Mouse (Mus musculus): ENCODE data around the gene Lrwd1.
A peak's percentile ranks its signal among the peaks of the same experiment; 100 is the strongest.
"Not testable (repeated sequence)": the region's sequence is repeated elsewhere in the genome, so short reads cannot be mapped to it uniquely, and the experiment has no call there.

The Lrwd1 gene

DNA sequence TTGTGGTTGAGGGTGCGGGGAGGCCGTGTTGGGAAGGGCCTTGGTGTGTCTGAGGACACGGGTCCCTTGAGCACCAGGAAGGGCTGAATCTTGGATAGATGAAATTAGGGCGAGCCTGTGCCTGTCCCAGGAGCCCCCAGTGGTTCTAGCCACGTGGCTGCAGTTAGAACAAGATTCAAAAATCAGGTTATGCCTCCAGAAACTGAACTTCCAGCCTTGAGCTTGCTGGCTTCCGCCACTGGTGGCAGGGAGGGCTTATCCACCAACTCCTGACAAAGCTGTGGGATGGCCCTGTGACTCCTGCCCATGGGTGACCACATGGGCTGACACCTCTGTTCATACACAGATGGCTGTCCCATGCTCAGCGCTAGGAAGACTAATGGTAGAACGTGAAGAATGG is 11.8 kb upstream of the Lrwd1 start:
- no peak for DNase-seq (ENCODE audit: low spot score in 2 of 2)

DNA sequence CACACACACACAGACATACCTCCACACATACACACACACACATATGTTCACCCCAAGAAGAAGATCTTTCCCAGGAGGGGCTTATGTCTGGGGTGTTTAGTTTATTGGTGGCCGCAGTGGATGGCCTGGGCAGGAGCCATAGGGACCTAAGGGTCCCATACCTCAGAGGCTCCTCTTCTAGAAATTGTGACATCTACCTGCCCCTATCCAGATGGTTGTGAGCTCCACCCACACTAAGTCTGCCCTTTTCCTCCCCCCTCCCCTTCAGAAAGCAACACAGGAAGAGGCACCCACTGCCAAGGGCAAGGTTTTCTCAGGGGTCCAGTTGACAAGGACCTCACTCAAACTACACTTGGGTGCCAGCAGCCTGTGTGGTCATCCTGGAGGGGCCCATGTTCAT is 11.1 kb upstream of the Lrwd1 start:
- peak; percentile 56 to 68 for DNase-seq (ENCODE audit: low spot score in 2 of 2)

DNA sequence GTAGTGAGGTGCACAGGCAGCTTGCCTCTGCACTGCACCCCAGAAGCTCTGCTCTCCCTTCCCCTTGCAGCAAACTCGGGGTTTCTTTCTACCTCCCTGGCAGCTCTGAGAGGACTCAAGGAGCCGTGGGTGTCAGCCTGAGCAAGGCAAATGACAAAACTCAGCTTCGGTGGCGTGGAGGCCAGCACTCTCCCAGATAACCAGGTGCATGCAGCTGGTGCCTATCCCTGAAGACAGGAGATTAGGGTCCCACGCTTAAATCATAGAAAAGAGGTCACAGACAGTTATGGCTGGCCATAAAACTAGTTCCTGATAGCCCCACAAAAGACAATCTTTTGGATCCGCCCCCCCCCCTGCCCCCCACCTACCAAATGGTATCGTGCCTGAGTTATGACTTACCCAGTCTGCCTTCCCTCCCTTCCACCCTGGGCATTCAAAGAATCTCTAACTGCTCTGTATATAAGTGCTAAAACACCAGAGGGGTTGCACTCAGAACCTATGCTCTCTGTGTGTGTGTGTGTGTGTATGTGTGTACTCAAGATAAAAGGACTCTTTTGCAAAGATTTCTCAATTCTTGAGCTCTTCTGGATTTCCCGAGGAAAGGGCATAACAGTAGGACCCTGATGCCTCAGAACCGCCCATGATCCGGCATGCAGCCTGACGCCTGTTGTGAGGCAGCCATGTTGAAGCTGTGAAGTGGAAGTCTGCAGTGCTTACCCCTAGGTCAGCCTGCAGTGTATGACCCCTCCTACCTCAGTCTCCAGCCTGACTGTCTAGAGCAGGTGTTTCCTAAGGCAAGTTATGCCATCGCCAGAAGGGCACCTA is 8.9 kb upstream of the Lrwd1 start:
- no peak for DNase-seq (ENCODE audit: low spot score in 2 of 2)

DNA sequence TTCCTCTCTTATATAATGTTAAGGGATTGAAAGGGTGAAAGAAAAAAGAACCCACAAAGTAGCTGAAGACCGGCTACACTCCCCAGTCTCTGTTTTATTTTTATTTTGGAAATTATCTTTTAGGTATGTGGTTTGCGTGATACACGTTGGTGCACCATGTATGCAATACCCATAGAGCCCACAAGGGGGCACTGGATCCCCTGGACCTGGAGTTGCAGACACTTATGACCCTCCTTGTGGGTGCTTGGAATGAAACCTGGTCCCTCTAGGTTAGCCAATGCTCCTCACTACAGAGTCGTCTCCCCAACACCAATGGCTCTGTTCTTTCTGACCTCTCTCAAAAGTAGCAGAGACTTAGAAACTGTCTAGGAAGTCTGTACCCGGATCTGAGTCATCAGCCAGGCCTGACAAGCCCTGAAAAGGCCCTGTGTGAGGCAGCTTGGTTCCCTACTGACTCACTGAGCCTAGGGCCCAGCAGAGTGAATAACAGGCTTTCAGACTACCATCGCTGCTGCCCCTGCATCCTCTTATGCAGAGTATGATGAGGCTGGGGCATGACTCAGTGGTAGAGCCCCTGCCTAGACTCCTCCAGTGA is 7.4 kb upstream of the Lrwd1 start:
- DNase-seq (ENCODE audit: low spot score in 2 of 2), result peak in 1 of 2 experiments; percentile 42

DNA sequence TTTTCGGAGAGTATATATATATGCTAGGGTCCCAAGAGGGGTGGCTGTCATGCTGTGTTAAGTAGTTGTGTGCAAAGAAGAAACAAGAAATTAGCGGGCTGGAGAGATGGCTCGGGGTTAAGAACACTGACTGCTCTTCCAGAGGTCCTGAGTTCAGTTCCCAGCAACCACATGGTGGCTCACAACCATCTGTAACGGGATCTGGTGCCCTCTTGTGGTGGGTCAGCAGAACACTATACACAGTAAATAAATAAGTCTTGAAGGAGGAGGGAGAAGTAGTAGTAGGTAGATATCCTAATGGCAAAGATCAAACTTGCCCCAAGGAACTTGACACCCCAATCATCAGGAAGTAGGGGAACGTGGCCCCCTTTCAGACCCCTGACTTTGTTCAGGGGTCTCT is 6.9 kb upstream of the Lrwd1 start:
- peak in 1 of 2 experiments; percentile 33 for DNase-seq (ENCODE audit: low spot score in 2 of 2)

DNA sequence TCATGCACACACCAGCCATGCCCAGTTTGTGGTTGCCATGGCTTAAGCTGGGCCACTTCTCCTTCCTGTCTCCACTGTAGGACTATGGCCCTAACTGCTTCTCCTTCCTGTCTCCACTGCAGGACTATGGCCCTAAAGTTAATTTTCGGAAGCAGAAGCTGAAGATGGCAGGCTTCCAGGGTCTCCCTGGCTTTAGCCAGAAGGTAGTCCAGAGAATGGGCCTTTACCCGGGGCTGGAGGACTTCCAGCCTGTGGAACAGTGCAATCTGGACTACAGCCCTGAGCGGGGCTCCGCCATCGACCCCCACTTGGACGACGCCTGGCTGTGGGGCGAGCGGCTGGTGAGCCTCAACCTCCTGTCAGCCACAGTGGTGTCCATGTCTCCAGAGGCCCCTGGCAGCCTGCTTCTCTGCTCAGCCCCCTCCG is 4.2 kb upstream of the Lrwd1 start:
- DNase-seq (ENCODE audit: low spot score in 2 of 2), result no peak

DNA sequence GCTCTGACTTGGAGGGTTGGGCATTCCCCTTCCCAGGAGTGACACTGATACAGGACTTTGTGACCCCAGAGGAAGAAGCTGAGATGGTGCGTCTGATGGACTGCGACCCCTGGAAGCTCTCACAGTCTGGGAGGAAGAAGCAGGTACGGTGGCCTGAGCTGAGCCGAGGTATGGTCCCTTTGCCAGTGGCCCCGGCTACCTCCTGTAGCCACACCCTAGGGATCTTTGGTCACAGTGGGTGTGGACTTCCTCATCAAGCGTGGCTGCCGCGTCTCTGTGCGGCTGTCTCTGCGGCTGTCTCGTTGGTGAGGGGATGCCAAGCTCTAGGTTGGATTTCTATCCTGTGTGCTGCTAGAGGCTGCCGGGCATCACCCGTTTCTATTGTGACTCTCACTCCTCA is 3.5 kb upstream of the Lrwd1 start:
- no peak for DNase-seq (ENCODE audit: low spot score in 2 of 2)

DNA sequence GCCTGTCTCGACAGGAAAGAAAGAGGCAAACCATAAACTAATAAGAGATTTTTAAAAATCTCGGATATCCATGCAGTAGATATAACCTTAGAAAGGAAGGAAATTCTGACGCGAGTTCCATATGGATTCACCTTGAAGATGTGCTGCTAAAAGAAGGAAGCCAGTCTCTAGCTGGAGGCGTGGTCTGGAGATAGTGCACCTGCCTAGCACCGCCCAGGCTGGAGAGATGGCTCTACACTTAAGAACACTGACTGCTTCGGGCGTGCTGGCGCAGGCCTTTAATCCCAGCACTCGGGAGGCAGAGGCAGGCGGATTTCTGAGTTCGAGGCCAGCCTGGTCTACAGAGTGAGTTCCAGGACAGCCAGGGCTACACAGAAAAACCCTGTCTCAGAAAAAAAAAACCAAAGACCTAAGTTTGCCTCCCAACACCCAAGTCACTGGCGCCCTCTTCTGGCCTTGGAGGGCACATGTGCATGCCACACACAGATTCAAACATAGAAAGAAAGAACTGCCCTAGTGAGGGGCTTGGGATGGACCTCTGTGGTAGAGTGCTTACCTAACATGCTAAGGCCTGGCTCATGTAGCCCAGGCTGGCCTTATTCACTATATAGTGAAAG is 1.9 kb upstream of the Lrwd1 start:
- peak; percentile 58 to 77 for DNase-seq (ENCODE audit: low spot score in 2 of 2)

DNA sequence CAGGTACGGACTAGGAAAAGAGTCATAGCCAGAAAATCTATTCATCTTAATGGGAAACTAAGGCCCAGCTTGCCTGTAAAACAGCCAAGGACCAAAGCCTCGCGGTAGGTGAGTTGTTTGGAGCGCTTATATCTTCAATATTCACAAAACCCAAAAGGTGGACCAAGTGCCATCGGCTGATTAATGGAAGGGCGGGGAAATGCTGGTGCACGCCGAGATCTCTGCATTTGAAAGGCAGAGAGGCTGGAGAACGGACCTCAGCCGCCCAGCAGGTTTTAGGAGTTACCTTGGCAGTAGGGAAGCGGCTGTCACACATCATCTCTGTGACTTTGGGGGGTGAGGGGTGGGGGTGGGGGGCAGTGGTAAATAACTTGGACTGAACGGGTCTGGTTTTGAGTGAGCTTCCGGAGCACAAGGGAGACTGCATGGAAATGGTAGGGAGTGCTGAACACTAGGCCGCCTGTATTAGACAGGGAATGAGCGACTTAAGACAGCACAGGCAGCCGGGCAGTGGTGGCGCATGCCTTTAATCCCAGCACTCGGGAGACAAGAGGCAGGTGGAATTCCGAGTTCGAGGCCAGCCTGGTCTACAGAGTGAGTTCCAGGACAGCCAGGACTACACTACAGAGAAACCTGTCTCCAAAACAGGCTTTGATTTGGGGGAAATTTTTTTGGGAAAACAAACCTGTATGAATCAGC is 567 bp upstream of the Lrwd1 start:
- no peak for DNase-seq (ENCODE audit: low spot score in 2 of 2)

DNA sequence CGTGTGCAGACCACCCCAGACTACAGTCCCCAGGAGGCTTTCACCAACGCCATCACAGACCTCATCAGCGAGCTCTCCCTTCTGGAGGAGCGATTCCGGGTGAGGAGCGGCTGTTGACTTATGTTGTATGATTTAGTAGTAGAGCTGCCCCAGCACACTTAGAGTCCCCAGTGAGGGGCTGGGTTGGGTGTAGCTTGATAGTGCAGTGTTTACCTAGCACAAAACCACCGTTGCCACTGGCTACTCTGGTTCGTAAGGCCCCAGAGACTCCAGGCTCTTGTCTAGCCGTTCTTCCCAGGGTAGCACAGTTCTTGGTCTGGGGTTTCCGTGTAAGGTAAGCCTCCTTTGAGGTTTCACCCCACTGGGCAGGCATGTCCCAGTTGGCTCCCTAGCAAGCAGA is 13.7 kb downstream of the Lrwd1 start:
- no peak for DNase-seq (ENCODE audit: low spot score in 2 of 2)

DNA sequence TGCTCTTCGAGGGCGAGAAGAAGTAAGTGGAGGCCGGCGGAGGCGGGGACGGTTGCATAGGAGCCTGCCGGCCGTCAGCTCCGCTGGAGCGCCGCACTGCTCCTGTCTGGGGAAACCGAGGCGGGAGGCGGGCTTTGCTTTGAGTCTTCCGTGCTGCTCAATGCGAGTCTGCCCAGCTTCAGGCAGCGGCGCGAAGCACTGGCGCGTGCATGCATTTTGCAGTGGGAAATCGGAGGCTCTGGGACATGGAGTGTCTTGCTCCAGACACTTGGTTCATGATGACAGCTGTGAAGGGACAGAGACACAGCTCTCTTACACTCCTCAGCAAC is 19.1 kb downstream of the Lrwd1 start:
- DNase-seq (ENCODE audit: low spot score in 2 of 2), result no peak

DNA sequence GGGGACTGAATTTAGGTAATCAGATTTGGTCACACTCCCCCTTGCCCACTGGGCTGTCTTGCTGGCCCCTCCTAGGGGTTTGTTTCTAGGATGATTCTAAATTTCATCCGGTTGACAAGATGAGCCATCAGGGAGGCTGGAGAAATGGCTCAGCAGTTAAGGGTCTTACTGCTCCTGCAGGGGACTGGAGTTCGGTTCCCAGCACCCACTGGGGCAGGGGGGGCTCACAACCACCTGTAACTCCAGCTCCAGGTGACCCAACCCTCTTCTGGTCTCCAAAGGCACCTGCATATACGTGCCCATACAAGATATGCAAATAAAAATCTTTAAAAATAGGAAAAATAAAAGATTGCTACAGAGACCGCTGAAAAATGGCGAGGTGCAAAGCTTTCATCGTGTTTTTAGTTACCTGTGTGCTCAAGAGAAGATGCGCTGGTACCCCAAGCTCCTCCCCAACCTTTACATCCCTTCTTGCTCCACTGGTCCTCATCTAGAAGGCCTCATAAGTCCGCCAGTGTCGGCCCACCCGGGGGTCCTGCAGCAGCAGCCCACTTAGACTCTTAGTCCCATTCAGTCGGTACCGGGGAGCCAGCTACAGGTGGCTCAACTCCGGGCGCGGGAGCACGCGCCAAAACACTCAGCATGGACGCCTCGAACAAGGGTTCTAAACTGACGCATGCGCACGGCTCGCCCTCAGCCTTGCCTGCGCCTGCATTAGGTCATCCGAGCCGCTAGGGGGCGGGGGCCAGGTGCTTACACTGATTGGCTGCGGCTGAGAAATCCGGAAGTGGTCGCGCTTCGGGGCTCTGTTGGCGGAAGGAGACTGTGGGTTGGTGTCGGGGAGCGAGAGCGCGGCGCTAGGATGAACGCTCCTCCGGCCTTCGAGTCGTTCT is 19.7 kb downstream of the Lrwd1 start, which contains the start of gene Polr2j:
Polr2j (plus strand) TSS at position 741 of the 893 bp plus-strand sequence.
- peak; percentile 96 to 97 for DNase-seq (ENCODE audit: low spot score in 2 of 2)

DNA sequence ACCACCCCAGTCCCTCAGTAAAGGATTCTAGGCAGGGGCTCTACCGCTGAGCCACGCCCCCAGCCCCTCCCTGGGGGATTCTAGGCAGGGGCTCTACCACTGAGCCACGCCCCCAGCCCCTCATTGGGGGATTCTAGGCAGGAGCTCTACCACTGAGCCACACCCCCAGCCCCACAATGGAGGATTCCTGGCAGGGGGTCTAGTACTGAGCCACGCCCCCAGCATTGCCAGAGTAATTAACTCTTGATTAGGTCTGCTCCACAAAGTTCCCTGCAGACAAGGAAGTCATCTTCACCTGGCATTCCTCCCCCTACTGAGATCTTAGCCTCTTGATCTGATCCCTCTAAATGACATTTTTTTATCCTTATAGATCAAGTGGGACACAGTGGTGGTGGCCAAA is 22.3 kb downstream of the Lrwd1 start:
- DNase-seq (ENCODE audit: low spot score in 2 of 2), result not testable (repeated sequence)

DNA sequence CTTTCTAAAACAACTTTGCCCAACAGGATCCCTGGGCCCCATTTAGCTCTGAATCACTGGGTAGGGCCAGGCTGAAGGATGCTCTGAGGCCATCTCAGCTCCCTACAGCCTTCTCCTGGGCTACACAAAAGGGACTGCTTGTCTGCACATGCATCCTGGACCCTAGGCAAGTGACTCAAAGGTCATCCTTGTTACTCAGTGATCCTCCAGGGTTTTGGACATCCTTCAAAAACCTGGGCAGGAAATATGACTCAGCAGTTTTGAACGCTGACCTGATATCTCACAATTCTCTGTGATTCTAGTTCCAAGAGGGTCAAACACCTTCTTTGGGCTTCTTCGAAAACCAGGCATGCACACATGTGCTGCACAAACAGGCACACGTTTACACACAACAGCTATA is 26.8 kb downstream of the Lrwd1 start:
- no peak for DNase-seq (ENCODE audit: low spot score in 2 of 2)

DNA sequence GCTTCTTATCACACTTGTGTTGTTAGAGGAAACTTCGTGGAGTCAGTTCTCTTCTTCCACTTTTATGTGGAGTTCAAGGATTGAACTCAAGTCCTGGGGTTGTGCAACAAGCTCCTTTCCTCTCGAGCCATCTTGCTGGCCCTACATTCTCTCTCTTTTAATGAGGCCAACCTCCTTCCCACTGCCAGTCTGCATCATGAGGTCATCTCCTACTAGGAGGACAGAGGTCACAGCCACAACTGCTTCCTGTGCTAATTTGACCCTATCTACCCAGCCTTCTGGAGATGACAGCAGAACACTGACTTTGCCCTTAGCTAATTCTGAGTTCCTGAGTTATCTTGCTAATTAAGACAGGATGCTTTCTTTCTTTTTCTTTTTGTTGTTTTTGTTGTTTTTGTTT is 27.4 kb downstream of the Lrwd1 start:
- DNase-seq (ENCODE audit: low spot score in 2 of 2), result no peak

DNA sequence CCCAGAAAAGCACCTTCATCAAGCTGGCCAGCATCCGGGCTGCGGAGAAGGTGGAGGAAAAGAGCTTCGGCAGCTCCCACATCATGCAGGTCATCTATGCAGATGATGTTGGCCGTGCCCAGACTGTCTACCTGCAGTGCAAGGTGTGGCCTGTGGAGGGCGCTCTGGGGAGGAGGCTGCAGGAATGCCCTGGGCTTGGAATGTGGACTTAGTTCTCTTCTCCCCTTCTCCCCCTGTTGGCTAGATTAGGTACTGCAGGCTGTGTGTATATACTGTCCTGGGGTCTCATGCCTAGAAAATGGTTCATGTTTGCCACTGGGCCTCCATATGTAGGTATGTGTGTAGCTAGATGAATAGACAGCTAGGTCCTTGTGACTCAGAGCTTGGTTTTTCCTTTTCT is 31.4 kb downstream of the Lrwd1 start:
- peak; percentile 34 to 54 for DNase-seq (ENCODE audit: low spot score in 2 of 2)

DNA sequence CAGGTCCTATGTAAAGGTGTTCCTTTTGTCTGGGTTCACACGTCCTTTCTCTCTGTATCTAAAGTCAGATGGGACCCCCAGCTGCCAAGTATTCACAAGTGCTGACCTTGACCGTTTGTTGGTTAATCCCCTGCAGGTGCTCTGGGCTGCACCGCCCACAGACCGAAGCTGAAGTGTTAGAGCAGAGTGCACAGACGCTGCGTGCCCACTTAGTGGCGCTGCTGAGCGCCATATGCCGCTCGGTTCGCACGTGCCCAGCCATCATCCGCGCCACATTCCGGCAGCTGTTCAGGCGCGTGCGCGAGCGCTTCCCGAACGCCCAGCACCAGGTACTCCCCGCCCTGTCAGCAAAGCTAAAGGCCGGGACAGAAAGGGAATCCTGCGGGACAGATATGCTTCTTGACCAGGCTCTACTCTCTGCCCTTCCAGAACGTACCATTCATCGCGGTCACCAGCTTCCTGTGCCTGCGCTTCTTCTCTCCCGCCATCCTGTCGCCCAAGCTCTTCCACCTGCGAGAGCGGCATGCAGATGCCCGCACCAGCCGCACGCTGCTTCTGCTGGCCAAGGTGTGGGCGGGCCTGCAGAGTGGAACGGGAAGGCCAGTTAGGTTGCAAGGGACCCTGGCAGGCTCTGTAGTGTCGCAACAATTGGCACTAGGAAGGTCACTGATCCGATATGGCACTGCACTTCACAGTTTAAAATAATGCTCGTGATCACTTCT is 33.6 kb downstream of the Lrwd1 start:
- peak; percentile 42 to 65 for DNase-seq (ENCODE audit: low spot score in 2 of 2)

DNA sequence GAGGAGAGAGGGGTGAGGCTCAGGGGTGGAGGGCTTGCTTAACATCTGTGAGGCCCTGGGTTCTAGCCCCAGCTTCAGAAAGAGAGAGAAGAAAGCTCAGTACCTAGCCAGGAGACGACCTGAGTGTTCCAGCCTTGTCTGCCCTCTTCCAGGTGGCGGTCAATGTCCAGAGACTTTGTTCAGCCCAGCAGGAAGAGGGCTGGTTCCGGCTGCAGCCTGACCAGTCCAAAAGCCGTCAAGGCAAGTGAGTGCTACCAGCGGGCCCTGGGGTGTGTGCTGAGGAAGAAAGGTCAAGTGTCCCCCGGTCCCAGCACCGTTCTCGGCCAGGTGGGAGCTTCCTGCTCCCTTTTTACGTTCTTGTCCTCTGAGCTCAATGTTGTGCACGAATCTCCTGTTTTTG is 37.3 kb downstream of the Lrwd1 start:
- DNase-seq (ENCODE audit: low spot score in 2 of 2), result no peak

DNA sequence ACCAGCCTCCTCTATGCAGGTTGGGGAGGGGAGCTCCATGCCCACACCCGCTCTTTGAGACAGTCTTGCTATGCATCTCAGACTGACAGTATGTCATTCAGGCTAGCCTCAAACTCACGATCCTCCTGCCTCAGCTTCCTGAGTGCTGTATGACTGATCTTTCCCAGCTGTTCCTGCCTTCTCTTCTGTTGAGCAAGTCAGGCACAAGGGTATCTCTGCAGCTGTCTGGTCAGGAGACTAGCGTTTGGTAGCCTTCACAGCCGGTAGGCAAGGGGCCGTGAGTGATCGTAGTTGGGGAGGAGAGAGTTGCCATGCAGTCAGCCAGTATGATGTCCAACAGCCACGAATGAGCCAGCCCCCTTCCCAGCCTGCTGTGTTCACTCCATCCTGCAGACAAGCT is 40.8 kb downstream of the Lrwd1 start:
- no peak for DNase-seq (ENCODE audit: low spot score in 2 of 2)

DNA sequence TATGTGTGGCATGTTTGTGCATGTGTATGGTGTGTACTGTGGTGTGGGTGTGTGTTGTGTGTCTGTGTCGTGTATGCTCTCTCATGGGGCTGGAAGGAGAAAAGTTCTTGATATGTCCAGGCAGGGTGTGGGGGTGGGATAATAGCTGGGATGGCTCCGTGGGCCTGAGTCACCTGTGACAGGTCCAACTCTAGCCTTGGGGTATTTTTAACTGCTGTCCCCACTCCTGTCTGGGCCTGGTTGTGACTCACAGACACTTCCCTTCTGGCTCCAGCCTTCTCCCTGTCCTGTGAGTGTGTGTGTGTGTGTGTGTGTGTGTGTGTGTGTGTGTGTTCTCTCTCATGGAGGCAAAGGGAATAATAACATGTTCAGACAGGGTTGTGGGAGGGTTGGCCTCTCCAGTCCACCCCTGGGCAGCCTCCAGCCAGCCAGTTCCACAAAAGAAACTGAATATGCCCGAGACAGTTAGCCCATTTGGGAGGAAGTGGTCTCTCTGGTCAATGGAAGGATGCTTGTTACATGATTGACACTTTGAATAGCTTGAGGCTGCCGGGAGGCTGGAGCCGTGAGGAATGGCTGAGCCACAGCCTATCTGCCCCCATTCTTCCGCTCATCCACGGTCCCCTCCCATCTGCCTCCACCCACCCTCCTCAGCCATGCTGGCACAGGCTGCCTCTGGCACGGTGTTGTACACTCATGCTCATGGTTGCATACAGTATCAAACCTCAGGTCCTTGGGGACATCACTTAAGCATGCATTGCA is 41.4 kb downstream of the Lrwd1 start:
- DNase-seq (ENCODE audit: low spot score in 2 of 2), result no peak

All from natural killer cell, adult 2 months (primary cell).